Comparison of ENCODE assay signal across 16 mouse cellular contexts in genomic region chr11:116307762-116308531, GRCm38 (mm10). TPM values are rescaled to one million over a fixed set of nuclear protein-coding genes. Genes with fewer than 3 reads are reported as not detected.
DNase-seq lines count a peak whose midpoint lies in the region; ATAC-seq and TF ChIP-seq lines count a peak whose summit lies in the region.
"Had no signal": no experiment of that assay in that cellular context is flagged by ENCODE, and none has a peak within 500 bp of the region (broad histone marks: within the 10 kb centered on the region; RNA-seq: fewer than 3 reads in every experiment).

No protein-coding gene starts in this region.

- peaks cover 2% of the 10 kb centered on the region for H3K36me3 ChIP-seq in testis, adult 2 months (ENCODE audit: control insufficient read depth, insufficient read depth, low read length)
- H3K36me3 ChIP-seq in liver, embryonic 14.5 days (replicated peaks; ENCODE audit: control insufficient read depth, insufficient read depth, low read depth) = peaks cover 2% of the 10 kb centered on the region; the same call in 1 of the 2 replicates
- peaks cover 18% of the 10 kb centered on the region for H3K36me3 ChIP-seq in midbrain, embryonic 15.5 days (replicated peaks)

- TF ChIP-seq EP300 in liver, embryonic 14.5 days (IDR thresholded peaks at IDR 0.05; ENCODE audit: low read depth) = peak; percentile 49

- peak overlapping the region; percentile 78 for H3K27ac ChIP-seq in testis, adult 2 months (ENCODE audit: control insufficient read depth, insufficient read depth, low read depth, low read length)
- peak overlapping the region; percentile 83 for H3K27ac ChIP-seq in liver, embryonic 14.5 days
- no peak overlapping the region for H3K27ac ChIP-seq in midbrain, embryonic 15.5 days
- H3K27ac ChIP-seq: forebrain, embryonic 13.5 days; heart, embryonic 15.5 days had no signal

- DNase-seq in testis, postnatal 10 days (ENCODE audit: low spot score) = no peak
- DNase-seq in ZHBTc4 (ENCODE audit: low read depth, low spot score) = peak; percentile 87
- peak; percentile 49 to 80 (median 54) for DNase-seq in liver, embryonic 14.5 days (ENCODE audit: low read depth in 3 of 3, low spot score in 3 of 3)
- DNase-seq in frontal cortex, adult 2 months (ENCODE audit: extremely low spot score in 1 of 2, low spot score in 1 of 2) = no peak
- DNase-seq in urinary bladder, postnatal 25 days (ENCODE audit: low spot score) = no peak
- no peak for DNase-seq in cerebellum, postnatal 14 days
- DNase-seq: adrenal gland, postnatal 10 days; cerebellum, adult 11 months; kidney, postnatal 36 days; spleen, adult 18-20 months; thymus, adult 2 months had no signal

- no peak for TF ChIP-seq CTCF in testis, adult 2 months (IDR thresholded peaks at IDR 0.05; ENCODE audit: control insufficient read depth, insufficient read depth, insufficient replicate concordance, low read depth, low read length)
- no peak for TF ChIP-seq CTCF in liver, embryonic 14.5 days (IDR thresholded peaks at IDR 0.05; ENCODE audit: low read depth)

- H3K9ac ChIP-seq in liver, embryonic 14.5 days (replicated peaks) = no peak overlapping the region
- H3K9ac ChIP-seq in midbrain, embryonic 15.5 days = no peak overlapping the region
- H3K9ac ChIP-seq: forebrain, embryonic 13.5 days; heart, embryonic 15.5 days had no signal

- no peaks in the 10 kb centered on the region; the same call in 1 of the 2 replicates for H3K9me3 ChIP-seq in liver, embryonic 14.5 days (ENCODE audit: control insufficient read depth, low read length)
- no peaks in the 10 kb centered on the region for H3K9me3 ChIP-seq in midbrain, embryonic 15.5 days
- H3K9me3 ChIP-seq: forebrain, embryonic 13.5 days; heart, embryonic 15.5 days had no signal

- H3K4me1 ChIP-seq in testis, adult 2 months (ENCODE audit: control insufficient read depth, insufficient read depth, low read length) = peaks cover 12% of the 10 kb centered on the region
- H3K4me1 ChIP-seq in liver, embryonic 14.5 days (replicated peaks; ENCODE audit: control insufficient read depth in 2 of 2, insufficient read depth in 2 of 2, low read length in 1 of 2) = peaks cover 19 to 26% of the 10 kb centered on the region in 2 experiments
- H3K4me1 ChIP-seq in midbrain, embryonic 15.5 days = peaks cover 10% of the 10 kb centered on the region

- 51% methylated on average over 12 of the region's 12 CpGs for WGBS in liver, embryonic 14.5 days (ENCODE audit: insufficient replicate concordance)
- 93% methylated on average over 12 of the region's 12 CpGs for WGBS in midbrain, embryonic 15.5 days

- H3K4me3 ChIP-seq in testis, adult 2 months (ENCODE audit: control insufficient read depth, low read depth, low read length) = peak overlapping the region; percentile 94
- no peak overlapping the region for H3K4me3 ChIP-seq in liver, embryonic 14.5 days (ENCODE audit: insufficient read depth in 1 of 2, low read depth in 2 of 2, low read length in 2 of 2)
- H3K4me3 ChIP-seq in midbrain, embryonic 15.5 days = no peak overlapping the region

- H3K27me3 ChIP-seq in testis, adult 2 months (ENCODE audit: control insufficient read depth, insufficient read depth, low read length) = no peaks in the 10 kb centered on the region
- no peaks in the 10 kb centered on the region for H3K27me3 ChIP-seq in liver, embryonic 14.5 days (ENCODE audit: control insufficient read depth, insufficient read depth, low read length)
- H3K27me3 ChIP-seq in midbrain, embryonic 15.5 days (replicated peaks) = no peaks in the 10 kb centered on the region
- H3K27me3 ChIP-seq: heart, embryonic 15.5 days had no signal

- peak; percentile 80 for ATAC-seq in liver, embryonic 14.5 days (ENCODE audit: insufficient read depth)
- no peak for ATAC-seq in midbrain, embryonic 15.5 days (replicated peaks)

- H3K4me2 ChIP-seq in liver, embryonic 14.5 days (ENCODE audit: low read depth) = peak overlapping the region; percentile 85
- no peak overlapping the region for H3K4me2 ChIP-seq in midbrain, embryonic 15.5 days

- TF ChIP-seq POLR2A in testis, adult 2 months (IDR thresholded peaks at IDR 0.05; ENCODE audit: control insufficient read depth, low read depth, low read length) = peak; percentile 52; the same call in 1 of the 2 replicates

RNA-seq across cellular contexts. Expression of gene Exoc7, which starts 0.9 kb away (rescaled TPM):
- polyA plus RNA-seq in testis, adult 2 months (2012; rRNA removed) = 40.3 and 45.3 TPM in 2 replicates
- 7.1 and 8.8 TPM in 2 replicates for polyA plus RNA-seq in liver, embryonic 14.5 days (2012; rRNA removed)
- polyA plus RNA-seq in liver, embryonic 14.5 days (2014; fragmentation: Nextera tagmentation; extraction: Ambion mirVana) = 14.9 and 16.7 TPM in 2 replicates
- 109 and 110 TPM in 2 replicates for polyA plus RNA-seq in midbrain, embryonic 15.5 days (2015; fragmentation: Nextera tagmentation; extraction: Ambion mirVana)
- 89.7 and 97.5 TPM in 2 replicates for polyA plus RNA-seq in frontal cortex, adult 2 months (2012; rRNA removed)

RNA-seq across cellular contexts. Expression of gene Galr2, which starts 27.2 kb away (rescaled TPM):
- polyA plus RNA-seq in testis, adult 2 months (2012; rRNA removed) = 0.59 and 0.78 TPM in 2 replicates
- polyA plus RNA-seq in liver, embryonic 14.5 days (2012; rRNA removed) = 0.02 TPM in 1 of 2 replicates, not detected in the other
- polyA plus RNA-seq in liver, embryonic 14.5 days (2014; fragmentation: Nextera tagmentation; extraction: Ambion mirVana) = not detected in 2 replicates
- 0.45 and 0.57 TPM in 2 replicates for polyA plus RNA-seq in midbrain, embryonic 15.5 days (2015; fragmentation: Nextera tagmentation; extraction: Ambion mirVana)
- polyA plus RNA-seq in frontal cortex, adult 2 months (2012; rRNA removed) = not detected in 2 replicates
- polyA plus RNA-seq: liver, adult 2 months had no signal

RNA-seq across cellular contexts. Expression of gene Foxj1, which starts 27.3 kb away (rescaled TPM):
- 75.5 and 97.6 TPM in 2 replicates for polyA plus RNA-seq in testis, adult 2 months (2012; rRNA removed)
- 1.2 and 1.4 TPM in 2 replicates for polyA plus RNA-seq in liver, embryonic 14.5 days (2012; rRNA removed)
- polyA plus RNA-seq in liver, embryonic 14.5 days (2014; fragmentation: Nextera tagmentation; extraction: Ambion mirVana) = 0.76 and 0.80 TPM in 2 replicates
- 17.4 and 20.4 TPM in 2 replicates for polyA plus RNA-seq in midbrain, embryonic 15.5 days (2015; fragmentation: Nextera tagmentation; extraction: Ambion mirVana)
- 4.6 and 5.6 TPM in 2 replicates for polyA plus RNA-seq in frontal cortex, adult 2 months (2012; rRNA removed)

RNA-seq across cellular contexts. Expression of gene Srp68, which starts 33.9 kb away (rescaled TPM):
- 49.3 and 49.9 TPM in 2 replicates for polyA plus RNA-seq in testis, adult 2 months (2012; rRNA removed)
- 31.9 and 37.6 TPM in 2 replicates for polyA plus RNA-seq in liver, embryonic 14.5 days (2012; rRNA removed)
- polyA plus RNA-seq in liver, embryonic 14.5 days (2014; fragmentation: Nextera tagmentation; extraction: Ambion mirVana) = 28.8 and 33.8 TPM in 2 replicates
- polyA plus RNA-seq in midbrain, embryonic 15.5 days (2015; fragmentation: Nextera tagmentation; extraction: Ambion mirVana) = 62.4 and 63.5 TPM in 2 replicates
- 63.4 and 63.9 TPM in 2 replicates for polyA plus RNA-seq in frontal cortex, adult 2 months (2012; rRNA removed)

Comparison
In these comparisons a context has a peak if more than half of its experiments do, and no peak if none do; other contexts are left out.
1. DNase-seq: peak in ZHBTc4 (single experiment) and liver, embryonic 14.5 days (3 of 3); none in testis, postnatal 10 days (single experiment), frontal cortex, adult 2 months (0 of 2), urinary bladder, postnatal 25 days (single experiment) and cerebellum, postnatal 14 days (0 of 2).